In genomic region chr15:64533169-64533795, GRCm38 (mm10) we compare ENCODE assay signal across 11 mouse cellular contexts.
DNase-seq lines count a peak whose midpoint lies in the region; ATAC-seq lines count a peak whose summit lies in the region.
"Had no signal": no experiment of that assay in that cellular context is flagged by ENCODE, and none has a peak within 500 bp of the region (broad histone marks: within the 10 kb centered on the region; RNA-seq: fewer than 3 reads in every experiment).

No protein-coding gene starts in this region.

- intact Hi-C loops in gastrocnemius, postnatal 14 days (cut with DNase I; ENCODE audit: low total_unique reads) = no loop called here
- intact Hi-C loops in heart, postnatal 25 days (cut with DNase I) = loop anchor here (5.0 kb wide), 1 partner anchor 94 kb away; no protein-coding TSS in a partner anchor

- DNase-seq in cerebellum, postnatal 14 days = peak; percentile 18 to 22
- DNase-seq in 3T3-L1 (ENCODE audit: low read depth, low spot score) = peak; percentile 86
- peak; percentile 43 for DNase-seq in gastrocnemius, postnatal 14 days
- DNase-seq in heart, postnatal 25 days (ENCODE audit: low spot score) = peak; percentile 40
- no peak for DNase-seq in kidney, adult 9 months
- no peak for DNase-seq in spleen, postnatal 10 days (ENCODE audit: low spot score in 2 of 2)
- DNase-seq: lung, embryonic 14.5 days had no signal

- no peak overlapping the region for H3K4me2 ChIP-seq in kidney, embryonic 14.5 days (replicated peaks; ENCODE audit: low read depth, low read length)
- H3K4me2 ChIP-seq: lung, embryonic 14.5 days had no signal

- H3K27me3 ChIP-seq in kidney, embryonic 14.5 days (ENCODE audit: control insufficient read depth, insufficient read depth, low read length) = no peaks in the 10 kb centered on the region

- H3K27ac ChIP-seq in kidney, embryonic 14.5 days (ENCODE audit: low read depth, low read length) = no peak overlapping the region
- H3K27ac ChIP-seq: left cerebral cortex, adult 2 months had no signal

- no peaks in the 10 kb centered on the region for H3K9me3 ChIP-seq in kidney, embryonic 14.5 days (ENCODE audit: control insufficient read depth, low read length)

- WGBS in kidney, embryonic 14.5 days = 80% methylated on average over 2 of the region's 2 CpGs

- H3K4me1 ChIP-seq in kidney, embryonic 14.5 days (ENCODE audit: control insufficient read depth, insufficient read depth, low read length) = no peaks in the 10 kb centered on the region

- H3K36me3 ChIP-seq in kidney, embryonic 14.5 days (ENCODE audit: control insufficient read depth, insufficient read depth, low read length) = no peaks in the 10 kb centered on the region

- no peak for ATAC-seq in cerebellum, adult (ENCODE audit: insufficient number of reproducible peaks, low FRiP score, low TSS enrichment)
- no peak for ATAC-seq in kidney, embryonic 14.5 days (ENCODE audit: low FRiP score, low TSS enrichment)
- ATAC-seq: intestine, postnatal 0 days had no signal

- no peak overlapping the region for H3K9ac ChIP-seq in kidney, embryonic 14.5 days (ENCODE audit: low read depth, low read length)
- H3K9ac ChIP-seq: lung, embryonic 14.5 days had no signal

- H3K4me3 ChIP-seq in kidney, embryonic 14.5 days (ENCODE audit: low read length) = no peak overlapping the region
- H3K4me3 ChIP-seq: left cerebral cortex, adult 2 months had no signal

Comparison
In these comparisons a context has a peak if more than half of its experiments do, and no peak if none do; other contexts are left out.
1. DNase-seq: peak in cerebellum, postnatal 14 days (2 of 2), 3T3-L1 (single experiment), gastrocnemius, postnatal 14 days (single experiment) and heart, postnatal 25 days (single experiment); none in kidney, adult 9 months (single experiment) and spleen, postnatal 10 days (0 of 2).